Mouse (Mus musculus): ENCODE measurements around the gene Cdkal1.

Gene Cdkal1

DNA sequence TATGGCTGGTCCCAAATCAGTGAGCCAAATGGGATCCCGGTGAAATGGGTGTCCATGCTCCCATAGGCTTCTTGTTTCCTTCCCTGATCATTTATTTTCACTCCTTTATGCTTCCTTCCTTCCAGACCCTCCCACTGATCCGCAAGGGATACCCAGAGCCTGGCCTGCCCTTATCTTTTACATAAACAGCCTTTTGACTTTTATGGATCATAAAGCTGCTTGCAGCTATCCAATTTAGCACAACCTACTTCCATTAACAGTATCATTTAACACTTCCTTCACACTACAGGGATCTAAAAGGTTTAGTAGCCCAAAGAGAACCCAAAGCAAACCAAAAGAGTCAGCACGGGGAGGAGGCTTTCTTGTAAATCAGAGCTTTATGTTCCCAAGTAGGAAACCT is 570.4 kb downstream of the Cdkal1 start:
- no peak for DNase-seq (ENCODE audit: low read depth in 1 of 2, low spot score in 2 of 2)

- DNase-seq (ENCODE audit: low read depth in 1 of 2, low spot score in 2 of 2): no peak
Measured at GRCm38 (mm10) chr13:29281556-29281955, 573.9 kb downstream of the Cdkal1 start.

- DNase-seq (ENCODE audit: low read depth in 1 of 2, low spot score in 2 of 2): no peak
Measured at GRCm38 (mm10) chr13:29278156-29278555, 577.3 kb downstream of the Cdkal1 start.

DNA sequence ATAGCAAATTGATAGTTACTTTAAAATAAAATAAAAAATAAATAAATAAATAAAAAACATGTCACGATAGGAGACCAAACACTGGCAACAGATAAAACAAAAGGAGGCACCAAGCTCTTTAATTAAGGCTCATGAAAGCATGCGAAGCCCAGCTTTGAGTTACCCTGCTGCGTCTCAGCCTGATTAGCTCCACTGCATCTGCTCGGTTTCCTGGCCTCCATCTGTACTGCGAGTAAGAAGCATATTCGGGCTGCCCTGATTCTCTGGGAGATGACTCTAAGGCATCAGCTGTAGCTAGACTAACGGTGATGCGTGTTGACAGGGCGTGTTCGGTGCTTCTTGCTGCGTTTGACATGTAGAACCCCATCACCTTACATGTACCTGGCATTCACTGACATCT is 581.2 kb downstream of the Cdkal1 start:
- no peak for DNase-seq (ENCODE audit: low read depth in 1 of 2, low spot score in 2 of 2)

DNA sequence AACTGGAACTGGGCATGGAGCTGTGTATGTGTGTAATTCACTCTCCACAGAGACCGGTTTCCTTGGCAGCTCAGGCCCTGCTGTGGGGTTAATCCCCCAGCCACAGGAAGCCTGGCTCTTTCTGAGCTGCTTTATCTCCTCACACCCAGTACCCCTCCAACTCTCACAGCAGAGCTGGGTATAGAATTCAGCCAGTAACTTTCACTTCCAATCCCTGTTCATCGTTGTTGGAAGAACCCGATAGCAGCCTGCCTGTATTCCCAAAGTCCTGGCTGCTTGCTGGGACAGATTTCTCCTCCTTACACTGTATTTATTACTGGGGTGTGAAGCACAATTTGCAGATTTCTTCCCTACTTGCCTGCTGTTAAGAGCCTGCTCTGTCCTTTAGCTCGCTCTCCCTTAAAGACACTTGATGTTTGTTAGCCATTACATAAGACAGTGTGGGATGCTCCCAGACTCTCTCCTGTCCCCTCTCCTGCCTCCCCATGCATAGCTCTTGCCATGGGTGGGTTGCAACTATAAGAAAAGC is 581.7 kb downstream of the Cdkal1 start:
- no peak for DNase-seq (ENCODE audit: low read depth in 1 of 2, low spot score in 2 of 2)

GRCm38 (mm10) chr13:29271451-29271850 is 584.0 kb downstream of the Cdkal1 start:
- no peak for DNase-seq (ENCODE audit: low read depth in 1 of 2, low spot score in 2 of 2)

DNA sequence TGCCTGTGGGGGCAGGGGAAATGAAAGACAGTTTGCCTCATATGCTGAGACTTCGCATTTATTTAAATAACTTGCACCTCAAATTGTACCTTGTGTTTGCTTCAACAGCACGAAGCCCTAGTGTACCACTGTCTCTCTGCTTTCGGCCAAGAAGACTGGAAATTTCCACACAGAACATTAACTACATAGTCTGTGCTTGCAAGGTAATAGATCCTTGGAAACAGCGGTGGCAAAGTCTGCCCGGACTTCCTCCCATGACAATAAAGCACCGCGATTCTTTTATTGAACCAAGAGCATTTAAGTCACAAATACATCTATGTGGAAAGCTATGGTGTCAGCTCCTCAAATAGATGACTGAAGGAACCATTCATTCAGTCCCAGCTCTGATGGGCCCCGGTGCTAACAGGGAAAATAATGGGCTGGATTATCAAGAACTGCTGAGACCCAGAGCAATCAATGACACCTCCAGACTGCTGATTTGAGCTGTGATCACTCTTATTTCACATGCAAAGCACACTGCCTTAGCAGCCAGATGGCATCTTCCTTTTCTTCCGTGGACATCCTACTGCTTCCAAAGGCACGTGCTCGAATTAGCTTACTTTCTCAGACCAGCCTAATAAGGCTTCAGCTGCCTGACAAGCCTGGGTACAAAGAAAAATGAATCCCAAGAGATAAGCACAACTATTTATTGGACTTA is 591.3 kb downstream of the Cdkal1 start:
- DNase-seq (ENCODE audit: low read depth in 1 of 2, low spot score in 2 of 2): no peak

GRCm38 (mm10) chr13:29262164-29262563 is 593.3 kb downstream of the Cdkal1 start:
- DNase-seq (ENCODE audit: low read depth in 1 of 2, low spot score in 2 of 2): no peak

GRCm38 (mm10) chr13:29248535-29248934 is 606.9 kb downstream of the Cdkal1 start:
- DNase-seq (ENCODE audit: low read depth in 1 of 2, low spot score in 2 of 2): no peak

GRCm38 (mm10) chr13:29247800-29248199 is 607.7 kb downstream of the Cdkal1 start:
- no peak for DNase-seq (ENCODE audit: low read depth in 1 of 2, low spot score in 2 of 2)

GRCm38 (mm10) chr13:29235065-29235464 is 620.4 kb downstream of the Cdkal1 start:
- DNase-seq (ENCODE audit: low read depth in 1 of 2, low spot score in 2 of 2): no peak

DNA sequence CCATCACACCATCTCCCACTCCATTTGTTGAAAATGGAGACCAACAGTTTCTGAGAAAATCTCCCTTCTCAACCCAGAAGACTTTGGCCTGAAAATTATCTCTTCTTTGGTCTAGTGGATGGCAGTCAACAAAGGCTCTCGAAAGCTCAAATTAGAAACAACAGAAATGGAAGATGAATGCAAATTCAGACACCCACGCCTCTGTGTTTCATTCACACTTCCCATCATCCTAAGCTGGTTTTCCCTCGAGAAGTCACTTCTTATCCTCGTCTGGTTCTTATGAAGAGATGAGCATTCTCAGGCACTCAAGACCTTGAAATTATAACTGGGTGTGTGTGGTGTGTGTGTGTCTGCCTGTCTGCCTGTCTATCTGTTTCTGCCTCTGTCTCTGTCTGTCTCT is 621.0 kb downstream of the Cdkal1 start:
- DNase-seq (ENCODE audit: low read depth in 1 of 2, low spot score in 2 of 2): no peak

DNA sequence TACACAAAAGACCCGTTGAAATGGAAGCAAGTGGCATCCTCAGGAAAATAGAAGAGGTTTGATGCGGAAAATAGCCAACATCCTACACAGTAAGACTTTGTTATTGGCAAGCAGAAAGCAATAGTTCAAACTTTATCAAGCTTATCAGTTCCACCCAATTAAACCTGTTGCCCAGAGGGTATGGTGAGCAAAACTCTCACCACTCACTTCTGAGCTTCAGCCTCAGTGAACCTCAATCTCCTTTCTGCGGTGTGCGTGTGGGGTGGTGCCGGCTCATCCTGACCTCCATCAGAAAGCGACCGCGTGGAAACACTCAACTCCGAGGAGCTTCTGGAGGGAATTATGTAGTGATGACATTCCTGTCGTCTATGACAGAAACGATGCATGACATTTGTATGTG is 621.5 kb downstream of the Cdkal1 start:
- DNase-seq (ENCODE audit: low read depth in 1 of 2, low spot score in 2 of 2): no peak

DNA sequence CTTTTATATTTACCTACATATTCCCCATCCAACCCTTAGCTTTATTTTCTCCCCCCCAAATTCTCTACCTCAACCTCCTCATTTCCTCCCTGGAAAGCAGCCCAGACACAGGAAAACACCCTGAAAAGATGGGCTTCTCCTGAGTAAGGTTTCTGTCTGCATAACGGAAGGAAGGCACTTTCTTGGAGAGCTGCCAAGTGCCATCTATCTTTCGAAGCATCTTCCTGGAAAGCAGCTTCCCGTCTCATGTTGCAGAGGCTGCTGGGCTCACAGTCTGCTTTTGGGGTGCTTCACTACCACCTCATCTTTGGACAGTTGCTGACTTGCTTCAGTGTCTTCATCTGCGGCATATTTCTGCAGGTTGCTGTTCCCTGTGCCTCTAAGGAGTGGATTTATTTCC is 622.8 kb downstream of the Cdkal1 start:
- DNase-seq (ENCODE audit: low read depth in 1 of 2, low spot score in 2 of 2): no peak

GRCm38 (mm10) chr13:29224815-29225214 is 630.7 kb downstream of the Cdkal1 start:
- no peak for DNase-seq (ENCODE audit: low read depth in 1 of 2, low spot score in 2 of 2)

DNA sequence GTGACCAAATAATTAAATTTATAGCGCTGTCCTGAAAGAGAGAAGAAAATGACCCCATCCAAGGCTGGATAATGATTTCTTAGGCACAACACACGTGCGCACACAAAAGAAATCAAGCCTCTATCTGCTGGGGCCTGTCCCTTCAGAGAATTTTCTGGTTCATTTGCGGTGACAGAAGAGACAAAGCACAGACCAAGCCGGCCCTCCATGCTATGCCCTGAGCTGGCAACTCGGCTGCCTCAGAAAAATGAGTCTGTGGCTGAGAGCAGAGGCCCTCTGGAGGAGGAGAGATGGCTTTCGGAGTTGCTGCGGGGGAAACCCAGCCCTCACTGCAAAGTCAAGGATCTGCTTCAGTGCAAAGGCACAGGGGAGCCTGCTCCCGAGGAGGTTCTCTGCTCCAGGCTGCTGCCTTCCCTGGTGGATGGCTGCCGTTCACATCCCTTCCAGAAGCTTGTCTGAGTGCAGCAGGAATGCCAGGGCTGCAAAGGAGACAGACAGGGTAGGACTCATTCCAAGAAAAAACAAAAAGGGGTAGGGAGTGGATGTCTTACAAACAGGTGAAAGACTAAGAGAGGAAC is 633.1 kb downstream of the Cdkal1 start:
- DNase-seq (ENCODE audit: low read depth in 1 of 2, low spot score in 2 of 2): no peak

- no peak for DNase-seq (ENCODE audit: low read depth in 1 of 2, low spot score in 2 of 2)
Measured at GRCm38 (mm10) chr13:29221646-29222045, 633.8 kb downstream of the Cdkal1 start.

DNA sequence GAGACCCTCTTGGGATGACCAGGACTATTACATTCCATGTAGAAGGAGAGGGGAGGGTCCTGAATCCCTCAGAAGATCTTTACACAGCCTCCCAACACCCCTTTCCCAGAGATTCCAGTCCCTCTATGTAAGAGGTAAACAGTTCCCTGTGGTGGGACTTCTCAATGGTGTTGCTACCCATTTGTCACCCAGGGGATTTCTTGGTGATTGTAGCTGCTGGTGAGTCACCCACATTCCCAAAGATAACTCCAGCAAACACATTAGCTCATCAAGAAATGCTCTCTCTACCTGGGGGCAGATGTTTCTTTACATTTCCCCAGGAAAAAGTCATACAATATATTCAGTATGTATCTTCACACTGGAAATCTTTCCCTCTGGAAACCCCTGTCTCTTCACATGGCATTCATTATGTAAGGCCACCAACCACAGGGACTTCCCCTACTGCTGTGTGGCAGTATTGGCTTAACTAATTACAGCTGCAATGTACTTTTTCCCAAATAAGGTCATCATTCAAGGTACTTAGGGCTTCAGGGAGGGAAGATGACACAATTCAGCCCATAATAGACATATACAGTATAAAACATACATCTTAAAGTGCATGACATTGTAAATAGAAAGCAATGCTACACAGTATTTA is 636.8 kb downstream of the Cdkal1 start:
- no peak for DNase-seq (ENCODE audit: low read depth in 1 of 2, low spot score in 2 of 2)

- DNase-seq (ENCODE audit: low read depth in 1 of 2, low spot score in 2 of 2): no peak
Measured at GRCm38 (mm10) chr13:29210159-29211021, 645.1 kb downstream of the Cdkal1 start.

DNA sequence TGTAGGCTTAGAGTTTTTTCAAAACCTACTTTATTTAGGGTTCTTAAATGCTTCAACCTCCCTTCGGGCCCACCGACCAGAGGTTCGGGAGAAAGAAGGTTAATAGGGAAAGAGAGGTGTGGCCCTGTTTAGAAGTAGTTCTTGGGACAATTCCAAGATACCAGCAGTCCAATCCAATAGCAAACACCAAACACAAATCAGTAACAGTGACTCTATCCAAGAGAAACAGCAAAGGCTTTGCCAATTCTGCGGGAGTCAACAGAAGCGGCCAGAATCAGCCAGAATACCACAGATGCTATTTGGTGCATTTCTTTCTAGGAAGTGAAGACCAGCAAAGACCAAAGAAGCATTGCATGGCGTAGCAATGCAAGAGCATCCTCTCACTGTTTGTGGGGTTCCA is 646.7 kb downstream of the Cdkal1 start:
- no peak for DNase-seq (ENCODE audit: low read depth in 1 of 2, low spot score in 2 of 2)

DNA sequence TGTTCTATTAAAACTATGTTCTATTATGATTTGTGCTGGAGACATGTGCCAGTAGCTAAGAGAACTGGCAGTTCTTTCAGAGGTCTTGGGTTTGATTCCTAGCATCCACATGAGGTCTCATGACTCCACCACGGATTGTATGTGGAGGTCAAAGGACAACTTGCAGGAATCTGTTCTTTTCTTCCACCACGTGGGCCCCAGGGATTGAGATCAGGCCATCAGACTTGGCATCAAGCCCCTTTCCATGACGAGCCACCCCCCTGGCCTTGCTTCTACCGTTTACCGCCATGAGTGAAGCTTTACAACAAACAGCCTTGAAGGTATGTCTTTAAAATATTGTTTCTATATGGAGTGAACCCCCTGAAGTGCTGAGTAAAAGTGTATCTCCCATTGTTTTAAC is 651.6 kb downstream of the Cdkal1 start:
- DNase-seq (ENCODE audit: low read depth in 1 of 2, low spot score in 2 of 2): no peak
